Mouse (Mus musculus) bone marrow macrophage, adult 2 months (primary cell): Measurements from ENCODE around the gene Vsig2.

Source experiments
- CTCF ChIP-seq: IDR thresholded peaks from 2 replicates; pipeline ENCODE4 v1.5.1; 2012; ENCODE audit warnings: low read depth, mild to moderate bottlenecking, low read length, moderate library complexity
- POLR2A ChIP-seq: IDR thresholded peaks from 2 replicates; pipeline ENCODE4 v1.6.1; 2012; ENCODE audit warnings: mild to moderate bottlenecking, low read depth, low read length, borderline replicate concordance

DNA sequence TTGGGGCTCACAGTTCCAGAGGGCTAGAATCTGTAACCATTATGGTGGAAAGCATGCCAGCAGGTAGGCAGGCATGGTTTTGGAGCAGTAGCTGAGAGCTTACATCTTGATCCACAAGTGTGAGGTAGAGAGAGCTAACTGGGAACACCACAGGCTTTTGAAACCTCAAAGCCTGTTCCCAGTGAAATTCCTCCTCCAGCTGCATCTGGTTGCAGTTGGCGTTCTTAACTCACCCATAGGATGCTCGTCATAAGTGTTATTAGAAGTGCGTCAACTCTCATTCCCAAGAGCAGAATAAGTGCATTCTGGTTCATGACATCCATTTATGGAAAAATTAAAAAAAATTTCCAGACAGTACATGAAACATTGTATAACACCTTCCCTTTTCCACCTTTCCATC is 54.6 kb downstream of the Vsig2 start:
- TF ChIP-seq CTCF, result no peak
- TF ChIP-seq POLR2A, result no peak
